Mouse (Mus musculus): ENCODE data around the gene Man2a1. TPM values are rescaled to one million over a fixed set of nuclear protein-coding genes. Genes with fewer than 3 reads are reported as not detected.

The Man2a1 gene
- total and polyA plus RNA-seq, 2 experiments = 25.4 to 93.6 TPM

DNA sequence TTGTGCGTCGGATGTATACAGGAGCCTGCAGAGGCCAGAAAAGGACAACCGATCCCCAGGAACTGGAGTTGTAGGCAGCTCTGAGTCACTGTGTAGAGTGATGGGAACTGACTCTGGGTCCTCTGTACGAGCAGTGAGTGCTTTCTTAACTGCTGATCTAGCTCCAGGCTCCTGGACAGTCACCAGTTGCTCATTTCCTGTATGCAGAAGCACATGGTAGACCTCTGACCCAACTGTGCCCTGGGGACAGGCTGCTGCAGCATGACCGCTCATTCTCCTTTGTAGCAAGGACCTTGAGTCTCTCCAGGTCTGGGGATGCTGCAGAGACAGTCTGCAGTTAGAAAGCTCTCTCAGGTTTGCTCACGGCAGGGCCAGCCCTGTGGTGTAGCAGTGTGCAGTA is 15.7 kb downstream of the Man2a1 start:
- Histone ChIP-seq H3K4me1 (ENCODE audit: control insufficient read depth, insufficient read depth, low read length) (peaks cover 58% of the 10 kb centered on the region), H3K79me2 (ENCODE audit: control insufficient read depth, insufficient read depth, low read length) (peaks cover 55% of the 10 kb centered on the region), H3K27me3 (ENCODE audit: control insufficient read depth, insufficient read depth, low read length) (no peaks in the 10 kb centered on the region), H3K4me3 (ENCODE audit: insufficient read depth, low read depth, low read length) (no peak overlapping the region), H3K27ac (replicated peaks; ENCODE audit: insufficient read depth, low read depth, low read length) (peak overlapping the region; percentile 61), H3K9ac (ENCODE audit: low read depth, low read length) (peak overlapping the region; percentile 2; the same call in 1 of the 2 replicates), H3K36me3 (ENCODE audit: control insufficient read depth, insufficient read depth, low read length) (peaks cover 17% of the 10 kb centered on the region; the same call in 1 of the 2 replicates)
- no peak for TF ChIP-seq POLR2A (IDR thresholded peaks at IDR 0.05; ENCODE audit: extremely low read depth, insufficient read depth, low read length)
- TF ChIP-seq CTCF (IDR thresholded peaks at IDR 0.05; ENCODE audit: low read depth, low read length) = no peak
- DNase-seq (ENCODE audit: extremely low read depth, low read depth, low spot score) = peak; percentile 91
- 42% methylated on average over 6 of the region's 6 CpGs for WGBS

DNA sequence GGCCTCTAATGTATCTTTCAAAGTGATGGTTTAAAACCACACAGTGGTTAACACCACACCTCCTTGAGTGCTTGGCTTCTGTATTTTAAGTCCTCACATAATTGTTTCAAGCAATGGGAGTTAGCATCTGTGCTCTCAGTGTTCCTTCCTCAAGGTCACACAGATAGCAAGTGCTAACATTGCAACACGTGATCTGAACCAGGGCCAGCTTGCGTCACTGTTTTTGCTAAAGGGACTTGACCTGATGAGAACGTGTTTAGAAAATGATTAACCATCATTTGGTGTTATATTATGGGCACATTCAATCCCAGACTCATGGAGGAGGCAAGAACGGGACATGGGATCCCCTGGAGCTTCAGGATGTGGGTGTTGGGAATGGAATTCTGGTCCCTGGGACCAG is 17.3 kb downstream of the Man2a1 start:
- peak; percentile 100 for DNase-seq (ENCODE audit: extremely low read depth, low read depth, low spot score)
- peaks cover 65% of the 10 kb centered on the region for H3K4me1 ChIP-seq (ENCODE audit: control insufficient read depth, insufficient read depth, low read length)
- 3% methylated on average over 4 of the region's 4 CpGs for WGBS
- H3K79me2 ChIP-seq (ENCODE audit: control insufficient read depth, insufficient read depth, low read length) = peaks cover 54% of the 10 kb centered on the region
- H3K9ac ChIP-seq (ENCODE audit: low read depth, low read length) = peak overlapping the region; percentile 37
- H3K4me3 ChIP-seq (ENCODE audit: insufficient read depth, low read depth, low read length) = no peak overlapping the region
- peaks cover 8% of the 10 kb centered on the region; the same call in 1 of the 2 replicates for H3K36me3 ChIP-seq (ENCODE audit: control insufficient read depth, insufficient read depth, low read length)
- no peak for TF ChIP-seq CTCF (IDR thresholded peaks at IDR 0.05; ENCODE audit: low read depth, low read length)
- TF ChIP-seq POLR2A (IDR thresholded peaks at IDR 0.05; ENCODE audit: extremely low read depth, insufficient read depth, low read length) = 0 out of 2 replicates have a peak, but pooled peaks have one; percentile 5
- H3K27ac ChIP-seq (replicated peaks; ENCODE audit: insufficient read depth, low read depth, low read length) = peak overlapping the region; percentile 97
- no peaks in the 10 kb centered on the region for H3K27me3 ChIP-seq (ENCODE audit: control insufficient read depth, insufficient read depth, low read length)

DNA sequence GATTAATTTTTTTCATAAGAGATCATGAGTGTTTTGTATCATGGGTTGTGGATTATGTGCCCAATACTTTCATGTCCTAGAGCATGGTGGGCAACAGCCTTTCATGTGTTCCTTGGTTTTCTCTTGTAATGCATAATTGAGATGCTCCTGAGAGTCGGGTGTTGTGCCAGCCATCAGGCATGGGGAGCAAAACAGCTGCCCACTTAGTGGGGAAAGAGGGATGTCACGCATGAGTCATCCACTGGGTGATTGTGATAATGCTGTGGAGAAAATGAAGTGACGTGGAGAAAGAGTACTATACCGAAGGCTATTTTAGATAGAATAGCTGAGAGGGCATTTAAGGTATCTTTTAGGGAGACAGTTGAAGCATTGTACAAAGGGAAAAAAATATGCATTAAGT is 18.5 kb downstream of the Man2a1 start:
- TF ChIP-seq CTCF (IDR thresholded peaks at IDR 0.05; ENCODE audit: low read depth, low read length) = no peak
- TF ChIP-seq POLR2A (IDR thresholded peaks at IDR 0.05; ENCODE audit: extremely low read depth, insufficient read depth, low read length) = no peak
- 75% methylated on average over 4 of the region's 4 CpGs for WGBS
- no peak for DNase-seq (ENCODE audit: extremely low read depth, low read depth, low spot score)

DNA sequence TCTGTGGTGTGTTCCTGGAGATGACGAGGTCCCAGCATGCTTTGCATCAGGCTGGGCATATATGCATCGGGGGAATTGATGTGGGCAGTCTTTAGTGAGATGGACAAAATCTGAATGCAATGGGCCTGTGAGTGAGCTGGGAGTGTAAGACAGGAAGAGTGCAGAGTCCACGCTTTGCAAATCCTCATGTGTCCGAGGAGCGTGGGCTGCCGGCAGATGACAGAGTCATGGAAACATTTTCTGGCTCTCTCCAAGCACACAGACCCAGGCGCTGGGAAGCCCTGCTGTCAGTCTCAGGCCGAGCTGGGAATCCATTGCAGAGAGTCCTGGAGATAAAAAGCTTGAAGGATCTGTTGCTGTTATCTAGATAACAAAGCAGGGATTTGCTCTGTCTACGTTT is 19.6 kb downstream of the Man2a1 start:
- TF ChIP-seq POLR2A (IDR thresholded peaks at IDR 0.05; ENCODE audit: extremely low read depth, insufficient read depth, low read length) (no peak), CTCF (IDR thresholded peaks at IDR 0.05; ENCODE audit: low read depth, low read length) (no peak)
- 11% methylated on average over 9 of the region's 9 CpGs for WGBS
- Histone ChIP-seq H3K4me3 (ENCODE audit: insufficient read depth, low read depth, low read length) (no peak overlapping the region), H3K4me1 (ENCODE audit: control insufficient read depth, insufficient read depth, low read length) (peaks cover 61% of the 10 kb centered on the region), H3K27ac (replicated peaks; ENCODE audit: insufficient read depth, low read depth, low read length) (peak overlapping the region; percentile 40), H3K36me3 (ENCODE audit: control insufficient read depth, insufficient read depth, low read length) (peaks cover 18% of the 10 kb centered on the region; the same call in 1 of the 2 replicates), H3K79me2 (ENCODE audit: control insufficient read depth, insufficient read depth, low read length) (peaks cover 53% of the 10 kb centered on the region), H3K27me3 (ENCODE audit: control insufficient read depth, insufficient read depth, low read length) (no peaks in the 10 kb centered on the region), H3K9ac (ENCODE audit: low read depth, low read length) (peak overlapping the region; percentile 15)
- peak; percentile 79 for DNase-seq (ENCODE audit: extremely low read depth, low read depth, low spot score)

More for the DNA sequence above, 18.5 kb downstream of the Man2a1 start:
- H3K79me2 ChIP-seq (ENCODE audit: control insufficient read depth, insufficient read depth, low read length) = peaks cover 50% of the 10 kb centered on the region
- peaks cover 11% of the 10 kb centered on the region; the same call in 1 of the 2 replicates for H3K36me3 ChIP-seq (ENCODE audit: control insufficient read depth, insufficient read depth, low read length)
- peak overlapping the region; percentile 40 for H3K27ac ChIP-seq (replicated peaks; ENCODE audit: insufficient read depth, low read depth, low read length)
- no peak overlapping the region for H3K4me3 ChIP-seq (ENCODE audit: insufficient read depth, low read depth, low read length)
- no peaks in the 10 kb centered on the region for H3K27me3 ChIP-seq (ENCODE audit: control insufficient read depth, insufficient read depth, low read length)
- H3K9ac ChIP-seq (ENCODE audit: low read depth, low read length) = no peak overlapping the region
- H3K4me1 ChIP-seq (ENCODE audit: control insufficient read depth, insufficient read depth, low read length) = peaks cover 66% of the 10 kb centered on the region

DNA sequence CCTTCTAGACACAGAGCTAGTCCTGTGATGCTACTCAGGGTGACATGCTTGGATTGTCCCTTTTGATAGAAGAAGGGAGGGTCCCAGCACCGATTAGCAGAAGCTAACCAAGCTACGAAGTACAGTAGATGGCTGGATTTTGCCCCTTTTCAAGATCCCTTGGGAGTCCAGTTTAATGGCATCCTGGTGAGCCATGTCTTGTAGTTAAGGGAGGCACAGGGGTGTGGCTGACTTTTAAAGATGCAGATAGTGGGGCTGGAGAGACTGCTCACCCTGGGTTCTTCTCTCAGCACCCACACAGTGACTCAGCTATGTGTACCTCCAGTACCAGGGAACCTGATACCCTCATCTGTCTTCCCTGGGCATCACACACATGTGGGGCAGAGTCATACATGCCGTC is 20.1 kb downstream of the Man2a1 start:
- TF ChIP-seq CTCF (IDR thresholded peaks at IDR 0.05; ENCODE audit: low read depth, low read length) (no peak), POLR2A (IDR thresholded peaks at IDR 0.05; ENCODE audit: extremely low read depth, insufficient read depth, low read length) (no peak)
- peaks cover 56% of the 10 kb centered on the region for H3K4me1 ChIP-seq (ENCODE audit: control insufficient read depth, insufficient read depth, low read length)
- H3K4me3 ChIP-seq (ENCODE audit: insufficient read depth, low read depth, low read length) = no peak overlapping the region
- H3K27me3 ChIP-seq (ENCODE audit: control insufficient read depth, insufficient read depth, low read length) = no peaks in the 10 kb centered on the region
- H3K9ac ChIP-seq (ENCODE audit: low read depth, low read length) = peak overlapping the region; percentile 0; the same call in 1 of the 2 replicates
- H3K27ac ChIP-seq (replicated peaks; ENCODE audit: insufficient read depth, low read depth, low read length) = peak overlapping the region; percentile 40
- H3K36me3 ChIP-seq (ENCODE audit: control insufficient read depth, insufficient read depth, low read length) = peaks cover 19% of the 10 kb centered on the region
- 89% methylated on average over 3 of the region's 3 CpGs for WGBS
- no peak for DNase-seq (ENCODE audit: extremely low read depth, low read depth, low spot score)
- H3K79me2 ChIP-seq (ENCODE audit: control insufficient read depth, insufficient read depth, low read length) = peaks cover 51% of the 10 kb centered on the region

DNA sequence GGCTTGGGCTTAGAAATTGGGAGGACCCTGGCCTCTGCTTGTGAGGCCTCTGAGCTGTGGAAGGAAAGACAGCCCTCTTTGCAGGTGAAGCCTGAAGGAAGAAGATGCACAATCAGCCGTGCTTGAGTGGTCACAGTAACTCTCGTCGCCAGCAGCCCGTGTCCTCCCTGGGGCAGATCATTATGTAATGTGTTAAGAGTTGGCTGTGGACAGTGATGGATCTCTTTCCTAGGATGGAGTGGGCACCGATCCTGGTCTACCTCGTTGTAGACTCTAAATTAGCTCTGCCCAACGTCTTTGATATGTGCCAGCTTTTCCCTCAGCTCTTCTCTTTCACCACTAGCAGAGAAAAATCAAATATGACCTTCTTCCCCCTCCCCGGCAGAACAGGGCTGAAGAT is 20.7 kb downstream of the Man2a1 start:
- Histone ChIP-seq H3K27ac (replicated peaks; ENCODE audit: insufficient read depth, low read depth, low read length) (peak overlapping the region; percentile 43), H3K79me2 (ENCODE audit: control insufficient read depth, insufficient read depth, low read length) (peaks cover 48% of the 10 kb centered on the region), H3K27me3 (ENCODE audit: control insufficient read depth, insufficient read depth, low read length) (no peaks in the 10 kb centered on the region), H3K4me1 (ENCODE audit: control insufficient read depth, insufficient read depth, low read length) (peaks cover 51% of the 10 kb centered on the region), H3K36me3 (ENCODE audit: control insufficient read depth, insufficient read depth, low read length) (peaks cover 23% of the 10 kb centered on the region), H3K4me3 (ENCODE audit: insufficient read depth, low read depth, low read length) (no peak overlapping the region), H3K9ac (ENCODE audit: low read depth, low read length) (no peak overlapping the region)
- no peak for DNase-seq (ENCODE audit: extremely low read depth, low read depth, low spot score)
- WGBS = 20% methylated on average over 8 of the region's 8 CpGs
- TF ChIP-seq CTCF (IDR thresholded peaks at IDR 0.05; ENCODE audit: low read depth, low read length) (no peak), POLR2A (IDR thresholded peaks at IDR 0.05; ENCODE audit: extremely low read depth, insufficient read depth, low read length) (no peak)
